Mouse (Mus musculus) lung, postnatal 0 days (tissue): ENCODE measurements around the gene Gls2. TPM values are rescaled to one million over a fixed set of nuclear protein-coding genes. Genes with fewer than 3 reads are reported as not detected.

Experiments used
- ATAC-seq: fragments of 200-750 bp; cut with Nextera tagmentation; 2 replicates; pipeline ENCODE4 v1.8.0; 2017; ENCODE audit warnings: moderate library complexity
- DNase-seq: peaks from one replicate; pipeline ENCODE4 v3.0.0-alpha.2; 2016; ENCODE audit warnings: low spot score
- H3K27ac ChIP-seq: fragments of 300-500 bp; sonication (generic); 2 replicates; pipeline ENCODE4 v1.5.1; 2014; ENCODE audit warnings: antibody characterized with exemption, mild to moderate bottlenecking, low read length, mixed read lengths
- H3K27me3 ChIP-seq: fragments of 300-500 bp; sonication (generic); replicated peaks from 2 replicates; pipeline ENCODE4 v1.6.1; 2014; ENCODE audit warnings: low read length, mixed read lengths; ENCODE audit not compliant: insufficient read depth
- H3K36me3 ChIP-seq: fragments of 300-500 bp; sonication (generic); 2 replicates; pipeline ENCODE4 v1.6.1; 2014; ENCODE audit warnings: low read length, mixed read lengths; ENCODE audit not compliant: insufficient read depth
- H3K4me1 ChIP-seq: fragments of 300-500 bp; sonication (generic); 2 replicates; pipeline ENCODE4 v1.6.1; 2014; ENCODE audit warnings: antibody characterized with exemption, low read depth, low read length, mixed read lengths; ENCODE audit not compliant: insufficient read depth
- H3K4me2 ChIP-seq: fragments of 300-500 bp; sonication (generic); replicated peaks from 2 replicates; pipeline ENCODE4 v1.6.1; 2014; ENCODE audit warnings: low read depth, mild to moderate bottlenecking, low read length, moderate library complexity, mixed read lengths
- H3K4me3 ChIP-seq: fragments of 300-500 bp; sonication (generic); 2 replicates; pipeline ENCODE4 v1.5.1; 2014; ENCODE audit warnings: low read depth, low read length
- H3K9ac ChIP-seq: fragments of 300-500 bp; sonication (generic); replicated peaks from 2 replicates; pipeline ENCODE4 v1.6.1; 2014; ENCODE audit warnings: low read depth, mild to moderate bottlenecking
- H3K9me3 ChIP-seq: fragments of 300-500 bp; sonication (generic); 2 replicates; pipeline ENCODE4 v1.6.1; 2016; ENCODE audit warnings: low read length, mixed read lengths
- CTCF ChIP-seq: IDR thresholded peaks from 2 replicates; pipeline ENCODE4 v1.5.1; 2016; ENCODE audit warnings: antibody characterized with exemption, mild to moderate bottlenecking
- EP300 ChIP-seq: IDR thresholded peaks from 2 replicates; pipeline ENCODE4 v1.6.1; 2016; ENCODE audit warnings: antibody characterized with exemption, mild to moderate bottlenecking, control low read depth
- WGBS: fragments of 180-500 bp; shearing (Covaris S2); extraction: QIAGEN DNeasy Blood & Tissue Kit; methylation state at CpG from one replicate; pipeline ENCODE4 v1.1.7; 2014; 5-methylcytosine and 5-hydroxymethylcytosine counted together
- polyA plus RNA-seq: library from polyadenylated mRNA; unstranded; fragments of >200 nt; fragmentation: Nextera tagmentation; extraction: Ambion mirVana; gene quantifications from 2 replicates; pipeline ENCODE4 v1.2.1, GENCODE M21; 2015

The Gls2 gene
- polyA plus RNA-seq, 1 experiment from 2014 or later = 0.82 TPM

DNA sequence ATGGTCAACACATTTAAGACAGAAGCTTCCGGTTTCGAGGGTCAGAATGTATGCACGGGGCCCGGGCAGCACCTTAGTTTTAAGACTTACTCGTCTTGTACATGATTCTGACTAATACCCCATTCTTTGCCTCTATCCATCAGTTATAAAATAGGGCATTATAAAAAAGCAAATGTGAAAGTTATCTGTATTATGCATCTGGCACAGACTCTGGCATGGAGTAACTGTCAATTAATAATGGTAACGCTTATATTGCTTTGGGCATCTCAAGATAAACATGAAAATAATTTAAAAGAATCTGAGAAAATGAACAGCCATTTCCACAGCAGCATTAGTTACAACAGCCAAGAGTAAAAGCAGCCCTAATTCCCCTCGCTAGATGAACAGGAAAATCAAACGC, 33.8 kb downstream of the Gls2 start:
- ATAC-seq = no peak
- H3K27ac ChIP-seq = no peak overlapping the region
- H3K4me2 ChIP-seq = no peak overlapping the region
- H3K27me3 ChIP-seq = no peaks in the 10 kb centered on the region
- no peak overlapping the region for H3K9ac ChIP-seq
- H3K4me3 ChIP-seq = no peak overlapping the region
- TF ChIP-seq CTCF = no peak
- TF ChIP-seq EP300 = no peak
- no peaks in the 10 kb centered on the region for H3K9me3 ChIP-seq
- 85% methylated on average over 8 of the region's 8 CpGs for WGBS
- no peaks in the 10 kb centered on the region for H3K36me3 ChIP-seq
- no peaks in the 10 kb centered on the region for H3K4me1 ChIP-seq
- no peak for DNase-seq

DNA sequence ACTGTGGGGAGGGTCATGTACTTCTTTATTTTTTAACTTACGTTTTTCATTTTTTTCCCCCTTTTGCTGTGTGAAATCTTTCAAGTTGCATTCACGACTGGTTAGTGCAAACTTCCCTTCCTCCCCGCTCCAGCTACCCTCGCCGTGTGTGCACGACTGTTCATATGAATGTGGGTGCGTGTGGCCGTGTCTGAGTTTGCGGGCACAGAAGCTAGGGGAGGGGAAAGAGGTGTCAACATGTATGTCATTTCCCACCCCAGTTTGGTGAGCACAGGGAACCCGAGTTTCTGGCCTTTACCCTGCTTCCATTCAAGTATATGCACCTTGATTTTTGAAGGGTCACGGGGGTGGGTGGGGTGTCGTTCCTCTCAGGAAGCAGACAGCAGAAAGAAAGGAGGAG, 36.3 kb downstream of the Gls2 start:
- no peak overlapping the region for H3K4me3 ChIP-seq
- H3K27me3 ChIP-seq = no peaks in the 10 kb centered on the region
- H3K9ac ChIP-seq = no peak overlapping the region
- no peaks in the 10 kb centered on the region for H3K9me3 ChIP-seq
- H3K4me1 ChIP-seq = no peaks in the 10 kb centered on the region
- no peak overlapping the region for H3K4me2 ChIP-seq
- no peak overlapping the region for H3K27ac ChIP-seq
- H3K36me3 ChIP-seq = no peaks in the 10 kb centered on the region
- DNase-seq = no peak
- no peak for ATAC-seq
- 68% methylated on average over 12 of the region's 12 CpGs for WGBS
- no peak for TF ChIP-seq EP300
- TF ChIP-seq CTCF = no peak

DNA sequence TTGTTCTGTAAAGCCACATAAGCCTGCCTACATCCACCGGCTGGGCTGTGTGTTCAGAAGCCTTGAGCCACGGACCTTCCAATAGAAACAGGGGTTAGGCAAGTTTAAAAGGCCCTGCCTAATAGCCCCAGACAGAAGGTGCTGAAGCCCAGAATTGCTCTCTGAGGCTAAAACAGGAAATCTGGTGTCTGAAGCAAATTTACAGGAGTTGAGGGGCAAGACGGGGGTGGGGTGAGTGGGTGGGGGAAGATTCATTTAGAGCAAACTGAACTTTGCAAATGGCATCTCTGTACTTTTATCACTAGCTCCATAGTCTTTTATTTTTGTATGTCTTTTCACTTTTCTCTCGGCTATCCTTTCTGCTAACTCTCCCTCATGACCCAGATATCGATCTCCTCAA, 36.9 kb downstream of the Gls2 start:
- Histone ChIP-seq H3K27ac (no peak overlapping the region), H3K4me2 (peak overlapping the region; percentile 87), H3K4me3 (peak overlapping the region; percentile 72; the same call in 1 of the 2 replicates), H3K36me3 (no peaks in the 10 kb centered on the region), H3K4me1 (no peaks in the 10 kb centered on the region), H3K9me3 (no peaks in the 10 kb centered on the region), H3K9ac (no peak overlapping the region), H3K27me3 (no peaks in the 10 kb centered on the region)
- TF ChIP-seq CTCF = no peak
- no peak for TF ChIP-seq EP300
- no peak for ATAC-seq
- DNase-seq = no peak
- WGBS = 8% methylated on average over 5 of the region's 5 CpGs

DNA sequence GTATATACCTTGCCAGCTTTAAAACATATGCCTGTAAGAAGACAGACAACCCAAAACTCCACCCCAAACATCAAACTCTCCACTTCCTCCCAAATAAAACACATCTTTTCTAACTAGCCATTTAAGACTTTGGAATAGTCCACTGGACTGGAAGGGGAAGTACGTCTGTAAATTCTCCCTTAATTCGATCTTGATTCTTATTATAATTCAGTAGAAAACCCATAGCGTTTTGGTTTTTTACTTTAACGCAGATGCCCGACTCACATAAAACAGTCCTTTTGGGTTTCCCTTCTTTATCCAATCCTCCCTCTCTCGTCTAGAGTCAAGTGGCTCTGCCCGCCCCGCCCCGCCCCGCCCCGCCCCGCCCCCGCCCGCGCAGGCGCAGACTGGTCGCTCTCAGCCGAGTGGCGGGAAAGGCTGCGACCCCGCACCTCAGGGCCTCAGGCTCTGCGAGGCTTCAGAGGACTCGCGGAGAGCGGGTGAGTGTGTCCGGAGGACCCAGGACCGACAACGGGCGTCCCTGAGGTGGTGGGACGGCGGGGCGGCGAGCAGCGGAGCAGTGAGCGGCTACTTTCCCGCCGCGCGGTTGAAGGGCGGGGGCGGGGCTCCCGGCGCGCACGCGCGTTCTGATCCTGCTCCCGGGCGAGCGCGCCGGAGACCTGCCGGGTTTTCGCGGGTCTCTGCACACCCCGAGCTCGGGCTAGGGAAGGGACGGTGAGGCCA, 37.6 kb downstream of the Gls2 start, which contains the start of gene Timeless:
Gene Timeless (plus strand): TSS at position 369 of the 723 bp plus-strand sequence.
- Histone ChIP-seq H3K4me1 (no peaks in the 10 kb centered on the region), H3K9me3 (no peaks in the 10 kb centered on the region), H3K4me3 (peak within 1 kb of the TSS; percentile 72), H3K27ac (peak within 1 kb of the TSS; percentile 90), H3K9ac (peak within 1 kb of the TSS; percentile 48), H3K27me3 (no peaks in the 10 kb centered on the region), H3K36me3 (no peaks in the 10 kb centered on the region), H3K4me2 (peak within 1 kb of the TSS; percentile 87)
- DNase-seq = peak; percentile 84
- WGBS = 1% methylated on average over 53 of the region's 58 CpGs
- ATAC-seq = peak; percentile 94
- TF ChIP-seq CTCF = no peak
- TF ChIP-seq EP300 = 0 out of 2 replicates have a peak, but pooled peaks have one; percentile 37

DNA sequence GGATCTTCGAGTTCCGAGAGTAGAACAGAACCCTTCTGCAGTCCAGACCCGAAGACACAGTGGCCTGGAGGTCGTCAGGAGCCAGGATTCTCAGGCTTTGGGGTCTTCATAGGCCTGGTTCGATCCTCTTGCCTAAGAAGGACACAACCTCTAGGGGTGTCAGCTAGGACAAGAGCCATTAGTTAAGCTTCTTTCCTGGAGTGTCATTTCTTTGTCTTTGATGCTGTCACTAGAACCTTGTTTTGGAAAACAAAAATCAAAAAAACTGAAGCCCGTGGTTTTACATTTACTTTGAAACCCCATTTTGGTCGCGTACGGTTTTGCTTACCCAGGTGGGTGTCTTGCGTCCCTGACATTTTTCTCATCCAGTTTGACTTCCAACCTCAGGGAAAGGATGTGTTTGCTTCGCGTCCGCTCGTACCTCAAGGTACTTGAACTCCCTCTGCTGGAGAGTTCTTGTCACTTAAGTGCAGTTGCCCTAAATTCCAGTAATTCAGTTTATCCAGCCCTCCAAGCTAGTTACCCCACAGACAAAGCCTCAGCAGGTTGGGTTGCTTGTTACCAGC, 38.2 kb downstream of the Gls2 start:
- H3K36me3 ChIP-seq = no peaks in the 10 kb centered on the region
- ATAC-seq (peak; percentile 59), DNase-seq (peak; percentile 94)
- no peaks in the 10 kb centered on the region for H3K9me3 ChIP-seq
- peak overlapping the region; percentile 72 for H3K4me3 ChIP-seq
- peak; percentile 90 for TF ChIP-seq CTCF
- no peak for TF ChIP-seq EP300
- peak overlapping the region; percentile 48 for H3K9ac ChIP-seq
- H3K27ac ChIP-seq = peak overlapping the region; percentile 90
- no peaks in the 10 kb centered on the region for H3K4me1 ChIP-seq
- 0% methylated on average over 14 of the region's 14 CpGs for WGBS
- H3K27me3 ChIP-seq = no peaks in the 10 kb centered on the region
- H3K4me2 ChIP-seq = peak overlapping the region; percentile 87

DNA sequence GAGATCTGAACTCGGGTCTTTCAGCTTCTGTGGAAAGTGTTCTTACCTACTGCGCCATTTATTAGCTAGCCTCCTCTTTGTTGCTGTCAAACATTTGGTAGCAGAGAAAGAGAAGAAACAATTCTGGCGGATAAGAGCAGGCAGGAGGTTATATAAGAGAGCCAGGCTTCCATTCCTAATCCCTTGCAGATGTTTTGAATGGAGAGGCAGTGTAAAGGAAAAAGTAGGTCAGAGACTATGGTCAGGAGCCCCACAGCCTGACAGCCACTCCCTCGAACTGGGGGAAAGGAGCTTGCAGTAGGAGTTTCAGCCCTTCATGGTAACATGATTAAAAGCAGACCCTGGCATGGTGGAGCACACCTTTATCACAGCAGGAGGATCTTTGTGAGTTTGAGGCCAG, 42.1 kb downstream of the Gls2 start:
- Histone ChIP-seq H3K4me2 (no peak overlapping the region), H3K27ac (no peak overlapping the region), H3K27me3 (no peaks in the 10 kb centered on the region), H3K9ac (no peak overlapping the region), H3K36me3 (no peaks in the 10 kb centered on the region), H3K4me3 (no peak overlapping the region), H3K4me1 (no peaks in the 10 kb centered on the region), H3K9me3 (no peaks in the 10 kb centered on the region)
- ATAC-seq (no peak), DNase-seq (no peak)
- WGBS = 82% methylated on average over 4 of the region's 4 CpGs
- TF ChIP-seq CTCF = no peak
- TF ChIP-seq EP300 = no peak
